In genomic region chr9:62381402-62381913, GRCm38 (mm10) we compare ENCODE assay signal across 9 mouse cellular contexts. TPM values are rescaled to one million over a fixed set of nuclear protein-coding genes. Genes with fewer than 3 reads are reported as not detected.
DNase-seq lines count a peak whose midpoint lies in the region; ATAC-seq lines count a peak whose summit lies in the region.
"Had no signal": no experiment of that assay in that cellular context is flagged by ENCODE, and none has a peak within 500 bp of the region (broad histone marks: within the 10 kb centered on the region; RNA-seq: fewer than 3 reads in every experiment).

No protein-coding gene starts in this region.

- 66% methylated on average over 8 of the region's 8 CpGs for WGBS in kidney, embryonic 16.5 days
- WGBS in kidney, embryonic 14.5 days = 60% methylated on average over 8 of the region's 8 CpGs
- 24% methylated on average over 8 of the region's 8 CpGs for WGBS in heart, embryonic 16.5 days

- no peak overlapping the region for H3K4me2 ChIP-seq in kidney, embryonic 16.5 days (replicated peaks; ENCODE audit: low read depth, low read length)
- H3K4me2 ChIP-seq in kidney, embryonic 14.5 days (replicated peaks; ENCODE audit: low read depth, low read length) = no peak overlapping the region
- peak overlapping the region; percentile 31; the same call in 1 of the 2 replicates for H3K4me2 ChIP-seq in heart, embryonic 16.5 days (ENCODE audit: low read depth, low read length)

- no peak overlapping the region for H3K9ac ChIP-seq in kidney, embryonic 16.5 days (replicated peaks; ENCODE audit: low read length)
- H3K9ac ChIP-seq in kidney, embryonic 14.5 days (ENCODE audit: low read depth, low read length) = no peak overlapping the region
- 0 out of 2 replicates have a peak overlapping the region, but pooled peaks have one; percentile 17 for H3K9ac ChIP-seq in heart, embryonic 16.5 days (ENCODE audit: low read length)

- no peaks in the 10 kb centered on the region for H3K4me1 ChIP-seq in kidney, embryonic 16.5 days (ENCODE audit: insufficient read depth, low read length)
- H3K4me1 ChIP-seq in kidney, embryonic 14.5 days (ENCODE audit: control insufficient read depth, insufficient read depth, low read length) = no peaks in the 10 kb centered on the region
- peaks cover 27% of the 10 kb centered on the region for H3K4me1 ChIP-seq in heart, embryonic 16.5 days (ENCODE audit: control insufficient read depth, insufficient read depth, low read length)

- H3K36me3 ChIP-seq in kidney, embryonic 16.5 days (ENCODE audit: insufficient read depth, low read length) = peaks cover 31% of the 10 kb centered on the region
- H3K36me3 ChIP-seq in kidney, embryonic 14.5 days (ENCODE audit: control insufficient read depth, insufficient read depth, low read length) = peaks cover 36% of the 10 kb centered on the region
- H3K36me3 ChIP-seq in heart, embryonic 16.5 days (ENCODE audit: control insufficient read depth, insufficient read depth) = peaks cover 25% of the 10 kb centered on the region

- H3K4me3 ChIP-seq in kidney, embryonic 16.5 days (ENCODE audit: low read length) = no peak overlapping the region
- H3K4me3 ChIP-seq in kidney, embryonic 14.5 days (ENCODE audit: low read length) = no peak overlapping the region
- H3K4me3 ChIP-seq in heart, embryonic 16.5 days (ENCODE audit: low read length) = no peak overlapping the region

- H3K9me3 ChIP-seq in kidney, embryonic 16.5 days (ENCODE audit: low read length) = no peaks in the 10 kb centered on the region
- no peaks in the 10 kb centered on the region for H3K9me3 ChIP-seq in kidney, embryonic 14.5 days (ENCODE audit: control insufficient read depth, low read length)
- no peaks in the 10 kb centered on the region for H3K9me3 ChIP-seq in heart, embryonic 16.5 days (replicated peaks; ENCODE audit: control insufficient read depth, low read length)

- ATAC-seq in kidney, embryonic 16.5 days (ENCODE audit: low FRiP score, low TSS enrichment) = 0 out of 2 replicates have a peak, but pooled peaks have one; percentile 9
- ATAC-seq in kidney, embryonic 14.5 days (ENCODE audit: low FRiP score, low TSS enrichment) = no peak
- ATAC-seq in heart, embryonic 16.5 days (replicated peaks; ENCODE audit: extremely low read depth, insufficient read depth, low FRiP score) = peak; percentile 61
- ATAC-seq in monocyte, adult 5-6 weeks (replicated peaks; ENCODE audit: insufficient number of reproducible peaks, low FRiP score, low TSS enrichment, poor library complexity, severe bottlenecking) = no peak
- ATAC-seq: inflammation-experienced regulatory T-cells, adult 6 months had no signal

- no peaks in the 10 kb centered on the region for H3K27me3 ChIP-seq in kidney, embryonic 16.5 days (ENCODE audit: insufficient read depth, low read length)
- no peaks in the 10 kb centered on the region for H3K27me3 ChIP-seq in kidney, embryonic 14.5 days (ENCODE audit: control insufficient read depth, insufficient read depth, low read length)
- H3K27me3 ChIP-seq in heart, embryonic 16.5 days (ENCODE audit: control insufficient read depth, insufficient read depth, low read length) = no peaks in the 10 kb centered on the region

- peak; percentile 97 for DNase-seq in heart, adult 11 months
- DNase-seq in lung, postnatal 25 days (ENCODE audit: low spot score) = peak; percentile 61
- no peak for DNase-seq in cerebellum, adult 11 months
- DNase-seq: adrenal gland, postnatal 25 days had no signal

- peak overlapping the region; percentile 31; the same call in 1 of the 2 replicates for H3K27ac ChIP-seq in kidney, embryonic 16.5 days (ENCODE audit: low read length)
- no peak overlapping the region for H3K27ac ChIP-seq in kidney, embryonic 14.5 days (ENCODE audit: low read depth, low read length)
- peak overlapping the region; percentile 82 for H3K27ac ChIP-seq in heart, embryonic 16.5 days (ENCODE audit: low read length)

RNA-seq across cellular contexts. Expression of gene Anp32a, which starts 40.4 kb away (rescaled TPM):
- 196 and 238 TPM in 2 replicates for polyA plus RNA-seq in kidney, embryonic 16.5 days (2015; fragmentation: Nextera tagmentation; extraction: Ambion mirVana)
- 155 and 214 TPM in 2 replicates for polyA plus RNA-seq in kidney, embryonic 14.5 days (2014; fragmentation: Nextera tagmentation; extraction: Ambion mirVana)
- polyA plus RNA-seq in heart, embryonic 16.5 days (2015; fragmentation: Nextera tagmentation; extraction: Ambion mirVana) = 141 and 176 TPM in 2 replicates
- 648 to 883 TPM (median 742 TPM) in 3 replicates for total RNA-seq in monocyte, adult 5-6 weeks (2017)

Comparison
In these comparisons a context has a peak if more than half of its experiments do, and no peak if none do; other contexts are left out.
1. ATAC-seq: peak in kidney, embryonic 16.5 days (single experiment) and heart, embryonic 16.5 days (single experiment); none in kidney, embryonic 14.5 days (single experiment) and monocyte, adult 5-6 weeks (single experiment).